Mouse (Mus musculus) gastrocnemius, postnatal 36 days (tissue): ENCODE results near the gene Cdcp2. TPM values are rescaled to one million over a fixed set of nuclear protein-coding genes. Genes with fewer than 3 reads are reported as not detected.
"Not testable (repeated sequence)": the region's sequence is repeated elsewhere in the genome, so short reads cannot be mapped to it uniquely, and the experiment has no call there.

Source experiments
- DNase-seq, 2 experiments: peaks; one replicate each; pipeline ENCODE4 v3.0.0; 2022
- intact Hi-C: fragments of 180-260 bp; cut with DNase I; formaldehyde crosslinking; loops from one replicate; pipeline ENCODE4 v1.15.1; 2025
- total RNA-seq, 2 experiments: library from RNA; stranded (reverse); gene quantifications; 2 replicates each; pipeline ENCODE4 v1.2.3; 2021

The Cdcp2 gene
- total RNA-seq, 2 experiments from 2014 or later = not detected

DNA sequence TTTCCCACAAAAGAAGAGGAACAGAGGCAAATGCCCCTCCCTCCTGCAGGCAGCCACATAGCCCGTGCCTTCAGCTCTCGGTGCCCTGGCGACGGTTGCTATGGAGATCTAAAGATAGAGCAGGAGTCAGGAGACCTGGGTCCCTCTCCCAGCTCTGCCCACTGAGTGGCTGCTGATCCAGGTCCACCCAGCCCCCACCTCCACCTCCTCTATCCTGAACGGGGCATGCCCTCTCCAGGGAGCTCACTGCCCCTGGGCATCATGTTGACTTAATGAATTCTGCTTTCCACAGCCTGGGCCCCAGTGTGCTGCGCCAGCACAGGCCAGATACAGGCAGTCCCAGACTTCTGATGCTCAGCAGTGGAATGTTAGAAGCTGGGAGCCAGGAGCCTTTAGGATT is 11.8 kb upstream of the Cdcp2 start:
- intact Hi-C loops = no loop called here

DNA sequence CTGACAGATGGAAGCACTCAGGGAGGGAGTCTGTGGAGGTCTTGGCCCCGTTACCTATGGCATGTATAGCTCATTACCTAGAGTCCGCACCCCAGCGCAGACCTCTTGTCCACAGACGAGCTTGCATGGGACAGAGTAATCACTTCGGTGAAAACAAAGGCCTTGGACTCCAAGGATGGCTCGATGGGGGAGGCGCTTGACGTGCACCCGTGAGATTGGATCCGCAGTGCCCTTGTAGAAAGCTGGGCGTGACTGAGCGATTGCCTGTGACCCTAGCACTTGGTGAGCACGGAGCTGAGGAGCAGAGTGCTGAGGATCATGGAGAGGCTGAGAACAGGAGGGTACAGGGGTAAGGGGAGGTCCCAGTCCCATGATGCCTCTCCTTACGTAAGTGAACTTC is 5.0 kb upstream of the Cdcp2 start:
- no peak for DNase-seq
- intact Hi-C loops = no loop called here

More for the DNA sequence above, 11.8 kb upstream of the Cdcp2 start:
- no peak for DNase-seq

DNA sequence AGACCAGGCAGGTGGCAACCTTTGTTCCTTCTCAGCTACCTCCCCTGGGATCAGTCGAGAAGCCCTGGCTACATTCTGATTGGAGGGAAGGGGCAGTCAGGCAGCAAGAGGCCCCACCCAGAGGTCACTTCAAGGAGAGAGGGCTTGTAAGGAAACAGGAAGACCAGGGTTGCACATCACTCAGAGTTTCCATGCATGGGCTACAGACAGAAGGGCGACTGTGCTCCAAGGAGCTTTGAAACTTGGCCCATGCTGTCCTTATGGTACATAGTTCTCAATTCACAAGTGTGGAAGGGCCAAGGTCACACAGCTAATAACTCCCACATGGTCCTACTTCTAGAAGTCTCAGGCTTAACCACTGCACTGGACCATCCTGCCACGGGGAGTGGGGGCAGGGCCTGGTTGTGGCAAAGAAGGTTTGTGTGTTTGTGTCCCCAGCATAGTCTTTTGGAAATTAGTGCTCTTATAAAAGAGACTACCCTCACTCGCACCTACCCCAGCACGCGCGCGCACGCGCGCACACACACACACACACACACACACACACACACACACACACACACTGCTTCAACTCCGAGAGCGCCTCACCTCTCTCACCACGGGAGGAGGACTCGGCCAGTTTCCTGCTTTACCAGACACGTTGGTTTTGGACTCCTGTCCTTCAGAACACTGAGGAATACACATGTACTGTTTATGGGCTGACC is 2.1 kb upstream of the Cdcp2 start:
- intact Hi-C loops = no loop called here
- no peak for DNase-seq

DNA sequence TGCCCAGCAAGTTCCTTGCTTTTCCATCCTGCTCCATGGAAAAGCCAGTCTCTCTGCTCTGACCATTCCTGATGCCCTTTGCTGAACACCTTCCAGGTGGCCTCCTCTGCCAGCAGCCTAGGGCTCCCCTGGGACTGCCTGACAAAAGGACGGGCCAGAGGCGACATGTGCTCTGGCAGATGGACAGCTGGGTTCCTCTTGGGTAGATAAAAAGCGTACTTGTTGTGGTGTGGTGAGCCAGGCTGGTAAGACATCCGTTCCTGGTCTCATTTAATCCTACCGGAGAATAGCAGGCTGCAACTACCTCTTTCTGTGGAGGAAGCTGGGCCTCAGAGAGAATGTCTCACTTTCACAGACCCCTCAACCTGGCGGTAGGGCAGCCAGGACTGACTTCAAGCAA is 648 bp upstream of the Cdcp2 start:
- DNase-seq = no peak
- intact Hi-C loops = no loop called here

DNA sequence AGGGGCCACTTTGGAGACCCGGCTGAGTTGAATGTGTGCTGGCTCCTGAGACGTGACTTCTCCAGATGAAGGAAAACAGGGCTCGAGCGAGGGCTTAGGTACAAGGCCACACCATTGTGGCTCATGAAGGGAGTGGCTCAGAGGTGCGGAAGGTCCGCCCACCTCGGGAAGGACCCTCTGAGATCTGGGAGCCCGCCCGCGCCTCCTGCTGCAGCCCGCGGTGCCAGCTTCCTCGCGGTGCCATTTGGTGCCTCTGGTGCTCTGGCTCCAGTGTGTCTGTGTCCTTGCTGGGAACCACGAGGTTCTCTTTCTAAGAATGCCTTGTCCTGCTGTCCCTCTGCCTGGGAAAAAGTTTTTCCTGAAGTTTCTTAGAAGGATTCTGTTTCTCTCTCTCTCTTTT is 1.2 kb downstream of the Cdcp2 start:
- intact Hi-C loops = no loop called here
- DNase-seq = no peak

DNA sequence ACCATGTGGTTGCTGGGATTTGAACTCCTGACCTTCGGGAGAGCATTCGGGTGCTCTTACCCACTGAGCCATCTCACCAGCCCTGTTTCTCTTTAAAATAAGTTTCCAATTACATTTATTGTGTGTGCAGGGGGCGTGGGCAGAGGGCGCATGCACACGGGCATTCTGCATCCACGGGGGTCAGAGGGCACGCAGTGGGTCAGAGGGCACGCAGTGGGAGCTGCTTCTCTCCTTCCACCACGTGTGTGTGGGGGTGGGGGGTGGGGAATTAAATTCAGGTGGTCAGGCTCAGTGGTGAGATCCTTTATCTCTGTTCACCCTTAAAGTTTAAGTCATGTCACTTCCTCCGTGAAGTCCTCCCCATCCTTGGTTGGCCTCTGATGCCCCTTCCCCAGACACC is 1.7 kb downstream of the Cdcp2 start:
- intact Hi-C loops = no loop called here
- no peak for DNase-seq

DNA sequence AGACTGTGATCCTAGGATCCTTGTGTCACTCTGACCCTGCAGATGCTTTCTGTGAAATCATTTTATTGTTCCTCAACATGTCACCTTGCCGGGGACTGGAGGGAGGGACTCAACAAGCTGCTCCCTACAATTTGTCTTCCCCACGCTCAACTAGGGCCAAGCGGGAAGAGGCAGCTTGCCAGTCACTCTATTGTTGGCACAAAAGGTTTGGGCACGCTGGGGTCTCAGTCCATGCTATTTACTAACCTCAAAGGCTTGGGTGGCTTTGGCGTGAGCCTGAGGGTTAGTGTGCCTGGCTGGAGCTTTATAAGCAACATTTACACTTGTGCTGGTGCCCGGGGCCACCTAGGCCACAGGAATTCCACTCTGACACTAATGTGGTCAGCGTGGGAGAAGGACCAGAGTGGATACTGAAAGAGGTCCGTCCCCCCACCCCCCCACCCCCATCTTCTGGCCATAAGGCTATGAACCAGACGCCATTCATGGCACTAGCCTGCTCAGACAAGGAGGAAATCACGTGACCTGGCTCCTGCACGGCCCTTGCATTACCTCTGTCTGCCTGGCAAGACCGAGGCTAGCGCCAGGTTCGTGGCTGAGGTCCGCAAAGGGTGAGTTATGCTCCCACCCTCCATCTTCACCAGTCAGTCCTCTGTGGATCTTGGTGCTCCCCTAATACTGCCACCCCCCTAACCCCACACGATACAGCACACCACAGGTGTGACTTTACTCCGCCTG is 2.3 kb downstream of the Cdcp2 start:
- no peak for DNase-seq
- intact Hi-C loops = no loop called here

DNA sequence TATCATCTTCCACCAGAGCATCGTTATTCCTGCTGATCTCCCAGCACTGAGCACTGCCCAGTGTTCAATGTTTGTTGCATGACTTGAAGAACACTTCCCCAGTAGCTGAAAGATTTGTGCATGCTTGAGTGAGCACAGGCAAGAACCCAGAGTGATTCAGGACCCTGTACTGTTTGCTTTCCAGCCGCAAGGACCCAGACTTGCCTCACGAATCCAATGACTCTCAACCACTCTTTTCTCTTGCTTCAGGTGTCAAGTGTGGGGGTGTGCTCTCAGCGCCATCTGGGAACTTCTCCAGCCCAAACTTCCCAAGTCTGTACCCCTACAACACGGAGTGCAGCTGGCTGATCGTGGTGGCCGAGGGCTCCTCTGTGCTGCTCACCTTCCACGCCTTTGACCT is 5.5 kb downstream of the Cdcp2 start:
- intact Hi-C loops = no loop called here
- no peak for DNase-seq

DNA sequence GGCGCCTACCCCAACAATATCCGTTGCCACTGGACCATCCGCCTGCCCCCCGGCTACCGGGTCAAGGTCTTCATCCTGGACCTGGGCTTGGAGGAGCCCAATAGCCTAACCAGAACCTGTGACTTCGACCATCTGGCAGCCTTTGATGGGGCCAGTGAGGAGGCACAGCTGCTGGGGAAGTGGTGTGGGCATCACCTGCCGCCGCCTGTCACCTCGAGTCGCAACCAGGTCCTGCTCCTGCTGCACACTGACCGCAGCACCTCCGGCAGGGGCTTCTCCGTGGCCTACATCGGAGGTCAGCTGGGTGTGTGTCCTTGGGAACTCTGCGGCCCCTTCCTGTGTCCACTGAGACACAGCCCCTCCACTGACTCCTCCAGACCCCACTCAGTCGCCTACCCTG is 10.1 kb downstream of the Cdcp2 start:
- intact Hi-C loops = no loop called here
- DNase-seq = no peak

DNA sequence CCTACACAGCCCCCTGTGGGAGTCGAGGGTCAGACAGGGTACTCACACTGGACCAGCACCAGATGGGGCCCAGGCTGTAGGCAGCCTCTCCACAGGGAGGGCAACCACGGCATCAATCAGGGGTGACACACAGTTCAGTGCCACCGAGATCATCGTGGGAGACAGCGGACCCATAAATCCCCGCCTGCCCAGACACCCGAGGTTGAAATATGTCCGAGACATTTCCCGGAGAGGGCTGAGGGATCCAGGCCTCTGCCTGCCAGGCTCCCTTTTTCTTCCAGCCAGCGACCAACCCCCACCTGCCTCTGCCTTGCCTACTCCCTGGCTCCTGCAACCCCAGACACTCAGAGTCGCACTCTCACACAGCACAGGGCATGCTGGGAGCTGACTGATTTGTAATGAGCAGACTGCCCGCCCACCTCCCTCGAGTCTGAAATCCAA is 11.6 kb downstream of the Cdcp2 start:
- intact Hi-C loops = no loop called here

DNA sequence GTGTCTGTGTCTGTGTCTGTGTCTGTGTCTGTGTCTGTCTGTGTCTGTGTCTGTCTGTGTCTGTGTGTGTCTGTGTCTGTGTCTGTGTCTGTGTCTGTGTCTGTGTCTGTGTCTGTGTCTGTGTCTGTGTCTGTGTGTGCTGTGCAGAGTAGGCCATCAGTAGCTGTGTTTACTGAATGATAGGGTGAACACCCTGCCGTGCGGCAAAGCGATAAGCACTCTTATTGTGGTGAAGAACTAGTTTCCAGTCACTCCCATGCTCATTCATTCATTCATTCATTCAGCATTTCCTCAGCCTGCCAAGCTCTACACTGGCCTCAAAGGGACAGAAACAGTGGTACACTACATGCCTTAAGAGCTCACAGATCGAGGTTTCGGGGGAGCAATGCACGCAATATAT is 12.5 kb downstream of the Cdcp2 start:
- DNase-seq = not testable (repeated sequence)

More for the DNA sequence above, 11.6 kb downstream of the Cdcp2 start:
- DNase-seq = no peak

DNA sequence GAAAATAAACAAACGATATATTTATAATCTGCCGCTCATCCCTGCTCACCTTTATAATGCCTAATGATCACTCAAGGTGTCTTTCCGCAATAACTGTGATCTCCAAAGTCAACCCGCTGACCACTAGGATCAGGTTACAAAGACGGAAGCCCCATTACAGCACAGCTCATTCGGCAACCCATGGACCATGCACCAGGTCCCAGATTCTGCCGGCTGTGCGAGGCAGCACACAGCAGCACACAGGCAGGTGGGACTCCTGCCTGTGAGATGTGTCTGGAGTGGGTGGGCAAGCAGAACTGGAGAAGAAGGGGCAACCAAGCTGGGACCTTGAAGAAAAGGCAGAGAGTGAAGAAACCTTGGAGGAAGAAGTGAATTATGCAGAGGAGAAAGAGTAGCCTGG is 17.6 kb downstream of the Cdcp2 start:
- no peak for DNase-seq
- intact Hi-C loops = no loop called here

More for the DNA sequence above, 12.5 kb downstream of the Cdcp2 start:
- intact Hi-C loops = not testable (repeated sequence)

DNA sequence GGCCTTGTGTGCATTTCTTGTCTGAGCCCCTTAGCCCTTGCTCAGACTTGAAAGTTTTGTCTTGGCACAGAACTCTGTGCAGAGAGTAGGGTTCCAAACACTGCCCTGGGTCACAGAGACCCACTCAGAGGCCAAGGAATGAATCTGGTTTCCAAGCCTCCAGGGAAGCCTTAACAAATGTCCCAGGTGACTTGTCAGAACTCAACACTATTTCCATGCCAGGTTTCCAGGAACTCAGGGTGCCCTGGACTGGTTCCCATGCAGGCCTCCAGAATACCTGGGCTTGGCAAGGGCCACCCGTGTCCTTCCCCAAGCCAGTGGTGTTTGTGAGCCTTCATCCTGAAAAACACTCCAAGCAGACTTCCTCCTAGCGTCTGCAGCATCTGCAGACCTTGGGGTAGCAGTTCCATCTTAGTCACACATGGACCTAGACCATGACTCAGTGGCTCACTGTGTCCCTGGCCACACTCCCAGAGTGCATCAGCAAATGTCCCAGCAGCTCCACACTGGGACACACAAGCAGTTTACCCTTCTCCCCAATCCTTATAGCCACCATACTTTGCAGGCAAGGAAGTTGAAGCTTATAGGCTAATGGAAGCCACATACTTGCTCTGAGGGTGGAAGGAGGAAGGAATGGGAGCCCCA is 21.2 kb downstream of the Cdcp2 start:
- DNase-seq = no peak
- intact Hi-C loops = no loop called here

DNA sequence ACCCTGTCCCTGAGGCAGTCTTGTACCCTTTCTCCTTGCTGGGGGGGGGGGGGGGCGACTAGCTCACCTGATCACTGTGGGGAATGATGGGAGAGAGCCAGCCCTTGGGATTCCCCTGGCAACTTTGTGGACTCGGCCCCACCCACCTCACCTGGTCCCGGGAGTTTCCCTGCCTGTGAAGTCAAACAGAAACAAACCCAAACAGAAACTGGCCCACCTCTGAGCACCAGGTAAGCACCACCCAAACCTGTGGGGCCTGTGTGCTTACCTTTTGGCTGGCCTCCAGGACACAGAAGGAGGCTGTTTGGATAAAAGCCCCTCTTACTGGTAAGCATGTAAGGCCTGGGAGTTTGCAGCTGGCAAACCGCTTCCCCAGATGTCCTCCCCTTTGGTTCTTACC is 22.4 kb downstream of the Cdcp2 start:
- DNase-seq = no peak

DNA sequence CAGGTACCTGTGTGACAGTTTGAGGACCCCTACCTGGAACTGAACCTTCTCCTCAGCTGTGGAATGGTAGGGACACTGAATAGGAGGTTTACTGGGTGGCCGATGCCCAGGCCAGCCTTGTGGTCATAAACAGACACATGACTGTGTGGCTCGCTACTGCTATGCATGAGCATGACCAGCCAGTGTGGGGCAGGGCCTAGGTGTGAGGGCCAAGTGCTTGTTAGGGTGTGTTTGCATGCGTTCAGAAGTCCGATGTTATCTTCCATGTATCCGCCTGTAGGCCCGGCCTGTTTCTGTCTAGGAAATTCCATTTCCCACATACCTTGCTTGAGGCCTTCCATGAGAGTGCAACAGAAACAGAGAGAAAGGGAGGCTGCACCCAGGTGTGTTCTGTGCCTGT is 24.0 kb downstream of the Cdcp2 start:
- DNase-seq = no peak
- intact Hi-C loops = no loop called here

More for the DNA sequence above, 22.4 kb downstream of the Cdcp2 start:
- intact Hi-C loops = no loop called here

DNA sequence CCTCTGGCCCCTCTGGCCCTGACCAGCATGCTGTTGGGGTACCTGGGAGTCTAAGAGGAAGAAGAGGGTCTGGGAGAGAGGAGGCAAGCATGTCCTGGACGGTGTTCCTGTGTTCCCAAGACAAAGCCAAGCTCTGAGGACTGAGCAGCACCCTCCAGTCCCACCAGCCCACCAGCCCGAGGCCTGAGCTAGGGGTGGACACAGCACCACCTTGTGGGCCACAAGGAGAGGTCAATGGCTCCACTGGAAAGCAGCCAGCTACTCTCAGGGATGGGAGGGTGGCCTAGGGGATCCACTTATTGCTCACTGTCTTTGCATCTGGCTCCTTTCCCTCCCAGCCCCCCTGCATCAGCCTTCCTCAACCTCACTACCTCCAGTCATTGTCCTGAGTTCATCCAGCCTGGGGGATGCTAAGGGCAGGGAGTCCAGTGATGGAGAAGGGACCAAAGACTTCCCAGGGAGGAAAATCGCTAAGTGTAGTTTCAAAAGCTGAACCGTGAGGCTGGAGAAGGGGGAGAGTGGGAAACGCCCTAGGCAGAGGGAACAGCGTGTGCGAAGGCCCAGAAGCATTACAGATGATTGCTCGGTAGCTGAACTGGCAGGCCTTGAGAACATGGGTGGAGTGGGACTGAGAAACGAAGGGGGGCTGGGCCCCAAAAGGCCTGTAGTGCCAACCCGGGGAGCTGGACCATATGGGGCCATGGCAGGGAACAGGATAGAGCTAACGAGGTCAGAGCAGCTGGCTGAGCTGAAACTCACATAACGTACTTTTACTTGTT is 24.7 kb downstream of the Cdcp2 start:
- peak in 1 of 2 experiments; percentile 34 for DNase-seq
- intact Hi-C loops = no loop called here

DNA sequence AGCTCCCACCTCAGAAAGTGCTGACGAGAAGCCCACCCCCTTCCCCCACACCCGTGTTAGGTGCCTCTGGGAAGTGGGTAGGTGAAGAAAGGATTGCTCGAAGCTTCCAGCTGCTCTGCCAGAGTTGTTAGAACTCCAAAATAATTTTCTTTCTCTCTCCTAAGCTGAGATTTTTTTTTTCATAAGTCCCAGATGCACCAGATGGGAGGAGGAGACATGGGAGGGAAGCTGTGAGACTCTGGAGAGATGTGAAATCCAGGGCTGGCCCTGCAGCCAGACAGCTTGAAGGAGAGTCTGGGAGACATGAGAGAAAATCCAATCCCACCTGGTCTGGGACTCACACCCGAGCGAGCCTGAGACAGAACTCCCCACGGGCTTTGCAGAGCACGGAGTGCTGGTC is 27.7 kb downstream of the Cdcp2 start:
- intact Hi-C loops = no loop called here
- DNase-seq = no peak

DNA sequence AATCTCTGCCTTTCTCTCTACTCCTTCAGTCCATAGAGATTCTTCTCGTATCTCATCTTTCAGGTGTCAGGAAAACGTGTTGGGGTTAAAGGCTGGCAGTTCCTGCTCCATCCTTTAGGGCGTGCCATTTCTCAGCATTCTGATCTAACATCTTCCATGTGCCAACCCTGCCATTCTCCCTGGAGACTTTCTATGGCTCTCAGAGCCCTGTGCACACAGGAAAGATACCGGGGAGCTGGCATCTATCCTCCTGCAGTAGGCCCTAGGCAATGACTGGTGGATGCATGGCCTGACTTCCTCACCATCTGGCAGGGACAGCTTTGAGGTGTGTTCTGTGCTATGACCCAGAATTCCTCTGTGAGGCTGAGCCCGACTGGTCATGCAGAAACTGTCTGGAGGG is 28.4 kb downstream of the Cdcp2 start:
- intact Hi-C loops = no loop called here
- DNase-seq = no peak

DNA sequence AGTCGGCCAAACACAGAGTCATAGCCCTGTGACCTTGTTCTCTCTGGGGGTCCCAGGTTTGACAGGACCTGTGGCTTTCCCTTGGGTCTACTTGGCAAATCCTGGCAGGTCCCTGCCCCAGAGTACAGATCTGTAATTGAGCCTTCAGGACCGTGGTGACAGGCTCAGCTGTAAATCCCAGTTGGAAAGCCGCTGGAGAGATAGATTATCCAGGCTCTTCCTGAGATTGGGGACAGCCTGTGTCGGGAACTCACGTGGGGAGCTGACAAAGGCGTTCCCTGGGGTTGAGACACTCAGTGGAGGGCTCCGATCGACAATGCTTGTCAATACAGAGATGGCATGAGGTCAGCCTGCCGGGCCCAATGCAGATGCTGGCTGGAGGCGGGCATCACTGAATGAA is 29.7 kb downstream of the Cdcp2 start:
- intact Hi-C loops = no loop called here
- DNase-seq = no peak

DNA sequence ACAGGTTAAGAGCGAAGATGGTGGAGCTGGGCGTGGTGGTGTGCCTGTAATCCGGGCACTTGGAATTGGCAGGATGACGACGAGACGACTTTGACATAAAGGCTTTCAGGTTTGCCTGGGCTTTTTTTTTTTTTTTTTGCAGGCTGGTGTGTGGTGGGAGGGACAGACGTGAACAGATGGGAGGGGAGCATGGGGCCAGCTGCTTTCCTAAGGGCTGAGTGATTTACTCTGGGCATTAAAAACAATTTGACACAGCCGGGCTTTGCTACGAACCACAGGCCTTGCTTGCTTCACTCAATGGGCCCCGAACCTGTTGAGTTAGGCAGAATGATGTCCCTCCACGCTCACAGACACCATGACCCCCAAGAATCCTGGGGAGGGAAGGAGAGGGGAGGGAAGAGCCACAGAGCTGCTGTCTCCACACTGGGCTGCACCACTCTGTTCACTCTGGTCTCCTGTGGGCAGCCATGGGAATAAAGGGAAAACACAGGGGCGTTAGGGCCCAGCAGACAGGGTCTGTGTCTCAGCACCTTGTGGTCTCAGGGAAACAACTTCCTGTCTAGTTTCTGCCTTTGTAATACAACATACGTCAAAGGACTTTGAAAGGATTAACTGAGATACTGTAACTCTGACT is 30.3 kb downstream of the Cdcp2 start:
- intact Hi-C loops = no loop called here
- no peak for DNase-seq
